Mouse (Mus musculus): ENCODE measurements around the gene 1700025G04Rik. TPM values are rescaled to one million over a fixed set of nuclear protein-coding genes. Genes with fewer than 3 reads are reported as not detected.

The 1700025G04Rik gene
- polyA plus RNA-seq, 1 experiment: 3.5 TPM

GRCm38 (mm10) chr1:152081121-152081520 lies 8.8 kb downstream of the 1700025G04Rik start:
- WGBS: 74% methylated on average over 7 of the region's 7 CpGs
- Histone ChIP-seq H3K4me3 (replicated peaks; ENCODE audit: extremely low read depth, low read depth, low read length) (no peak overlapping the region), H3K4me1 (ENCODE audit: control insufficient read depth, insufficient read depth, low read length) (0 out of 2 replicates have a peak, but pooled peaks cover 2% of the 10 kb centered on the region)
- no peak for TF ChIP-seq CTCF (IDR thresholded peaks at IDR 0.05; ENCODE audit: insufficient read depth, low read length)
- TF ChIP-seq POLR2A (IDR thresholded peaks at IDR 0.05; ENCODE audit: borderline replicate concordance, extremely low read depth, low read depth, low read length): no peak
- no peak for DNase-seq

GRCm38 (mm10) chr1:152080244-152080643 lies 9.7 kb downstream of the 1700025G04Rik start:
- DNase-seq: no peak
- Histone ChIP-seq H3K4me1 (ENCODE audit: control insufficient read depth, insufficient read depth, low read length) (0 out of 2 replicates have a peak, but pooled peaks cover 2% of the 10 kb centered on the region), H3K4me3 (replicated peaks; ENCODE audit: extremely low read depth, low read depth, low read length) (no peak overlapping the region)
- TF ChIP-seq POLR2A (IDR thresholded peaks at IDR 0.05; ENCODE audit: borderline replicate concordance, extremely low read depth, low read depth, low read length) (no peak), CTCF (IDR thresholded peaks at IDR 0.05; ENCODE audit: insufficient read depth, low read length) (no peak)
- 83% methylated on average over 6 of the region's 6 CpGs for WGBS

GRCm38 (mm10) chr1:152077171-152077715 lies 12.7 kb downstream of the 1700025G04Rik start:
- no peak for DNase-seq
- 81% methylated on average over 11 of the region's 11 CpGs for WGBS
- no peaks in the 10 kb centered on the region for H3K4me1 ChIP-seq (ENCODE audit: control insufficient read depth, insufficient read depth, low read length)
- TF ChIP-seq POLR2A (IDR thresholded peaks at IDR 0.05; ENCODE audit: borderline replicate concordance, extremely low read depth, low read depth, low read length) (no peak), CTCF (IDR thresholded peaks at IDR 0.05; ENCODE audit: insufficient read depth, low read length) (no peak)
- H3K4me3 ChIP-seq (replicated peaks; ENCODE audit: extremely low read depth, low read depth, low read length): no peak overlapping the region

GRCm38 (mm10) chr1:152076222-152076845 lies 13.6 kb downstream of the 1700025G04Rik start:
- no peak overlapping the region for H3K4me3 ChIP-seq (replicated peaks; ENCODE audit: extremely low read depth, low read depth, low read length)
- no peaks in the 10 kb centered on the region for H3K4me1 ChIP-seq (ENCODE audit: control insufficient read depth, insufficient read depth, low read length)
- TF ChIP-seq CTCF (IDR thresholded peaks at IDR 0.05; ENCODE audit: insufficient read depth, low read length) (no peak), POLR2A (IDR thresholded peaks at IDR 0.05; ENCODE audit: borderline replicate concordance, extremely low read depth, low read depth, low read length) (no peak)
- 68% methylated on average over 14 of the region's 14 CpGs for WGBS
- no peak for DNase-seq

GRCm38 (mm10) chr1:152075725-152076124 lies 14.2 kb downstream of the 1700025G04Rik start:
- 92% methylated on average over 6 of the region's 6 CpGs for WGBS
- Histone ChIP-seq H3K4me3 (replicated peaks; ENCODE audit: extremely low read depth, low read depth, low read length) (no peak overlapping the region), H3K4me1 (ENCODE audit: control insufficient read depth, insufficient read depth, low read length) (no peaks in the 10 kb centered on the region)
- no peak for TF ChIP-seq CTCF (IDR thresholded peaks at IDR 0.05; ENCODE audit: insufficient read depth, low read length)
- no peak for TF ChIP-seq POLR2A (IDR thresholded peaks at IDR 0.05; ENCODE audit: borderline replicate concordance, extremely low read depth, low read depth, low read length)
- DNase-seq: no peak

GRCm38 (mm10) chr1:152070441-152070840 lies 19.5 kb downstream of the 1700025G04Rik start:
- TF ChIP-seq CTCF (IDR thresholded peaks at IDR 0.05; ENCODE audit: insufficient read depth, low read length) (no peak), POLR2A (IDR thresholded peaks at IDR 0.05; ENCODE audit: borderline replicate concordance, extremely low read depth, low read depth, low read length) (no peak)
- WGBS: 76% methylated on average over 4 of the region's 4 CpGs

GRCm38 (mm10) chr1:152069745-152070144 lies 20.2 kb downstream of the 1700025G04Rik start:
- no peak for DNase-seq
- 88% methylated on average over 7 of the region's 7 CpGs for WGBS

More at GRCm38 (mm10) chr1:152070441-152070840, 19.5 kb downstream of the 1700025G04Rik start:
- H3K4me3 ChIP-seq (replicated peaks; ENCODE audit: extremely low read depth, low read depth, low read length): no peak overlapping the region
- no peak for DNase-seq
- H3K4me1 ChIP-seq (ENCODE audit: control insufficient read depth, insufficient read depth, low read length): no peaks in the 10 kb centered on the region

GRCm38 (mm10) chr1:152067919-152068318 lies 22.0 kb downstream of the 1700025G04Rik start:
- no peak for DNase-seq
- H3K4me1 ChIP-seq (ENCODE audit: control insufficient read depth, insufficient read depth, low read length): no peaks in the 10 kb centered on the region
- H3K4me3 ChIP-seq (replicated peaks; ENCODE audit: extremely low read depth, low read depth, low read length): no peak overlapping the region
- no peak for TF ChIP-seq CTCF (IDR thresholded peaks at IDR 0.05; ENCODE audit: insufficient read depth, low read length)
- TF ChIP-seq POLR2A (IDR thresholded peaks at IDR 0.05; ENCODE audit: borderline replicate concordance, extremely low read depth, low read depth, low read length): no peak

More at GRCm38 (mm10) chr1:152069745-152070144, 20.2 kb downstream of the 1700025G04Rik start:
- TF ChIP-seq POLR2A (IDR thresholded peaks at IDR 0.05; ENCODE audit: borderline replicate concordance, extremely low read depth, low read depth, low read length): no peak
- TF ChIP-seq CTCF (IDR thresholded peaks at IDR 0.05; ENCODE audit: insufficient read depth, low read length): no peak
- Histone ChIP-seq H3K4me1 (ENCODE audit: control insufficient read depth, insufficient read depth, low read length) (no peaks in the 10 kb centered on the region), H3K4me3 (replicated peaks; ENCODE audit: extremely low read depth, low read depth, low read length) (no peak overlapping the region)

GRCm38 (mm10) chr1:152065527-152065926 lies 24.4 kb downstream of the 1700025G04Rik start:
- Histone ChIP-seq H3K4me3 (replicated peaks; ENCODE audit: extremely low read depth, low read depth, low read length) (no peak overlapping the region), H3K4me1 (ENCODE audit: control insufficient read depth, insufficient read depth, low read length) (no peaks in the 10 kb centered on the region)
- DNase-seq: no peak
- TF ChIP-seq POLR2A (IDR thresholded peaks at IDR 0.05; ENCODE audit: borderline replicate concordance, extremely low read depth, low read depth, low read length): no peak
- no peak for TF ChIP-seq CTCF (IDR thresholded peaks at IDR 0.05; ENCODE audit: insufficient read depth, low read length)
- WGBS: 98% methylated on average over 7 of the region's 7 CpGs
